Mouse (Mus musculus) limb, embryonic 10.5 days (tissue): ENCODE results near the gene Pgbd5. TPM values are rescaled to one million over a fixed set of nuclear protein-coding genes. Genes with fewer than 3 reads are reported as not detected.

Source experiments
- DNase-seq: peaks from one replicate; pipeline ENCODE4 v3.0.0-alpha.2; 2017; ENCODE audit warnings: low spot score
- H3K27ac ChIP-seq: fragments of 300-500 bp; sonication (generic); 2 replicates; pipeline ENCODE4 v1.5.1; 2016; ENCODE audit warnings: mild to moderate bottlenecking
- H3K27me3 ChIP-seq: fragments of 300-500 bp; sonication (generic); 2 replicates; pipeline ENCODE4 v1.6.1; 2016; ENCODE audit warnings: low read depth, mild to moderate bottlenecking; ENCODE audit not compliant: poor library complexity, severe bottlenecking
- H3K36me3 ChIP-seq: fragments of 300-500 bp; sonication (generic); 2 replicates; pipeline ENCODE4 v1.6.1; 2016; ENCODE audit warnings: mild to moderate bottlenecking, moderate library complexity
- H3K4me1 ChIP-seq: fragments of 300-500 bp; sonication (generic); 2 replicates; pipeline ENCODE4 v1.6.1; 2016
- H3K4me3 ChIP-seq: fragments of 300-500 bp; sonication (generic); 2 replicates; pipeline ENCODE4 v1.5.1; 2016; ENCODE audit warnings: mild to moderate bottlenecking, moderate library complexity
- H3K9me3 ChIP-seq: fragments of 300-500 bp; sonication (generic); replicated peaks from 2 replicates; pipeline ENCODE4 v1.6.1; 2016; ENCODE audit warnings: mild to moderate bottlenecking
- WGBS: fragments of 180-500 bp; shearing (Covaris S2); methylation state at CpG from one replicate; pipeline ENCODE4 v1.1.7; 2016; 5-methylcytosine and 5-hydroxymethylcytosine counted together
- polyA plus RNA-seq: library from polyadenylated mRNA; unstranded; fragments of >200 nt; fragmentation: Nextera tagmentation; extraction: Ambion mirVana; gene quantifications from 2 replicates; pipeline ENCODE4 v1.2.1, GENCODE M21; 2016

Pgbd5 gene
- polyA plus RNA-seq, 1 experiment from 2014 or later: 0.20 TPM

- H3K27me3 ChIP-seq: no peaks in the 10 kb centered on the region
- H3K4me3 ChIP-seq: no peak overlapping the region
- no peaks in the 10 kb centered on the region for H3K9me3 ChIP-seq
- WGBS: 88% methylated on average over 10 of the region's 10 CpGs
- no peak for DNase-seq
- peaks cover 14% of the 10 kb centered on the region for H3K4me1 ChIP-seq
- H3K27ac ChIP-seq: no peak overlapping the region
- H3K36me3 ChIP-seq: peaks cover 50% of the 10 kb centered on the region
These were observed 94.4 kb downstream of the Pgbd5 start for GRCm38 (mm10) chr8:124345098-124345497.

GRCm38 (mm10) chr8:124343991-124344390, 95.5 kb downstream of the Pgbd5 start:
- Histone ChIP-seq H3K27me3 (no peaks in the 10 kb centered on the region), H3K4me1 (peaks cover 17% of the 10 kb centered on the region), H3K27ac (no peak overlapping the region), H3K4me3 (no peak overlapping the region), H3K36me3 (peaks cover 61% of the 10 kb centered on the region), H3K9me3 (no peaks in the 10 kb centered on the region)
- DNase-seq: no peak
- WGBS: 94% methylated on average over 12 of the region's 12 CpGs

GRCm38 (mm10) chr8:124343151-124343550, 96.3 kb downstream of the Pgbd5 start:
- H3K9me3 ChIP-seq: no peaks in the 10 kb centered on the region
- peaks cover 70% of the 10 kb centered on the region for H3K36me3 ChIP-seq
- H3K4me1 ChIP-seq: peaks cover 17% of the 10 kb centered on the region
- no peak overlapping the region for H3K4me3 ChIP-seq
- 95% methylated on average over 15 of the region's 15 CpGs for WGBS
- no peak overlapping the region for H3K27ac ChIP-seq
- no peak for DNase-seq
- no peaks in the 10 kb centered on the region for H3K27me3 ChIP-seq

GRCm38 (mm10) chr8:124340360-124341068, 98.9 kb downstream of the Pgbd5 start:
- Histone ChIP-seq H3K27ac (no peak overlapping the region), H3K36me3 (peaks cover 96% of the 10 kb centered on the region)
- no peak for DNase-seq

GRCm38 (mm10) chr8:124339742-124340141, 99.7 kb downstream of the Pgbd5 start:
- no peak overlapping the region for H3K4me3 ChIP-seq
- no peaks in the 10 kb centered on the region for H3K9me3 ChIP-seq
- peaks cover 99% of the 10 kb centered on the region for H3K36me3 ChIP-seq
- H3K27ac ChIP-seq: no peak overlapping the region
- DNase-seq: no peak
- WGBS: 92% methylated on average over 3 of the region's 3 CpGs
- no peaks in the 10 kb centered on the region for H3K27me3 ChIP-seq
- H3K4me1 ChIP-seq: peaks cover 7% of the 10 kb centered on the region; the same call in 1 of the 2 replicates

More at GRCm38 (mm10) chr8:124340360-124341068, 98.9 kb downstream of the Pgbd5 start:
- no peak overlapping the region for H3K4me3 ChIP-seq
- WGBS: 80% methylated on average over 17 of the region's 17 CpGs
- no peaks in the 10 kb centered on the region for H3K27me3 ChIP-seq
- H3K9me3 ChIP-seq: no peaks in the 10 kb centered on the region
- H3K4me1 ChIP-seq: peaks cover 7% of the 10 kb centered on the region; the same call in 1 of the 2 replicates

GRCm38 (mm10) chr8:124336302-124336701, 103.2 kb downstream of the Pgbd5 start:
- Histone ChIP-seq H3K4me1 (peaks cover 7% of the 10 kb centered on the region; the same call in 1 of the 2 replicates), H3K27me3 (no peaks in the 10 kb centered on the region), H3K36me3 (peaks cover 98% of the 10 kb centered on the region), H3K4me3 (no peak overlapping the region), H3K27ac (no peak overlapping the region), H3K9me3 (no peaks in the 10 kb centered on the region)
- DNase-seq: no peak
- 93% methylated on average over 13 of the region's 13 CpGs for WGBS

GRCm38 (mm10) chr8:124331706-124332105, 107.8 kb downstream of the Pgbd5 start:
- DNase-seq: no peak
- WGBS: 87% methylated on average over 11 of the region's 11 CpGs
- peaks cover 95% of the 10 kb centered on the region for H3K36me3 ChIP-seq

GRCm38 (mm10) chr8:124331094-124331493, 108.4 kb downstream of the Pgbd5 start:
- no peaks in the 10 kb centered on the region for H3K9me3 ChIP-seq
- H3K36me3 ChIP-seq: peaks cover 95% of the 10 kb centered on the region
- H3K4me3 ChIP-seq: no peak overlapping the region
- H3K4me1 ChIP-seq: 0 out of 2 replicates have a peak, but pooled peaks cover 7% of the 10 kb centered on the region
- WGBS: 91% methylated on average over 3 of the region's 3 CpGs
- no peak overlapping the region for H3K27ac ChIP-seq
- no peak for DNase-seq
- no peaks in the 10 kb centered on the region for H3K27me3 ChIP-seq

More at GRCm38 (mm10) chr8:124331706-124332105, 107.8 kb downstream of the Pgbd5 start:
- Histone ChIP-seq H3K9me3 (no peaks in the 10 kb centered on the region), H3K4me1 (0 out of 2 replicates have a peak, but pooled peaks cover 7% of the 10 kb centered on the region), H3K27me3 (no peaks in the 10 kb centered on the region), H3K4me3 (no peak overlapping the region), H3K27ac (no peak overlapping the region)

GRCm38 (mm10) chr8:124330433-124330832, 109.0 kb downstream of the Pgbd5 start:
- Histone ChIP-seq H3K27ac (no peak overlapping the region), H3K4me1 (0 out of 2 replicates have a peak, but pooled peaks cover 7% of the 10 kb centered on the region), H3K27me3 (no peaks in the 10 kb centered on the region), H3K36me3 (peaks cover 95% of the 10 kb centered on the region), H3K4me3 (no peak overlapping the region), H3K9me3 (no peaks in the 10 kb centered on the region)
- 70% methylated on average over 3 of the region's 3 CpGs for WGBS
- no peak for DNase-seq

- 76% methylated on average over 10 of the region's 10 CpGs for WGBS
- no peak overlapping the region for H3K4me3 ChIP-seq
- 0 out of 2 replicates have a peak, but pooled peaks cover 7% of the 10 kb centered on the region for H3K4me1 ChIP-seq
- no peaks in the 10 kb centered on the region for H3K9me3 ChIP-seq
- no peak overlapping the region for H3K27ac ChIP-seq
- H3K36me3 ChIP-seq: peaks cover 95% of the 10 kb centered on the region
- DNase-seq: no peak
- H3K27me3 ChIP-seq: no peaks in the 10 kb centered on the region
These were observed 109.8 kb downstream of the Pgbd5 start for GRCm38 (mm10) chr8:124329690-124330089.

- Histone ChIP-seq H3K27me3 (no peaks in the 10 kb centered on the region), H3K4me3 (no peak overlapping the region), H3K4me1 (0 out of 2 replicates have a peak, but pooled peaks cover 7% of the 10 kb centered on the region), H3K27ac (no peak overlapping the region), H3K36me3 (peaks cover 95% of the 10 kb centered on the region), H3K9me3 (no peaks in the 10 kb centered on the region)
- DNase-seq: no peak
- WGBS: 86% methylated on average over 7 of the region's 7 CpGs
These were observed 111.2 kb downstream of the Pgbd5 start for GRCm38 (mm10) chr8:124328259-124328658.

- H3K4me3 ChIP-seq: no peak overlapping the region
- peaks cover 58% of the 10 kb centered on the region for H3K36me3 ChIP-seq
- H3K27ac ChIP-seq: no peak overlapping the region
- 96% methylated on average over 14 of the region's 14 CpGs for WGBS
- H3K9me3 ChIP-seq: no peaks in the 10 kb centered on the region
- DNase-seq: no peak
- 0 out of 2 replicates have a peak, but pooled peaks cover 2% of the 10 kb centered on the region for H3K4me1 ChIP-seq
- no peaks in the 10 kb centered on the region for H3K27me3 ChIP-seq
These were observed 116.1 kb downstream of the Pgbd5 start for GRCm38 (mm10) chr8:124323356-124323755.

- Histone ChIP-seq H3K4me3 (no peak overlapping the region), H3K4me1 (peaks cover 11% of the 10 kb centered on the region; the same call in 1 of the 2 replicates), H3K27ac (no peak overlapping the region), H3K27me3 (no peaks in the 10 kb centered on the region), H3K9me3 (no peaks in the 10 kb centered on the region), H3K36me3 (peaks cover 39% of the 10 kb centered on the region)
- DNase-seq: no peak
- WGBS: 67% methylated on average over 12 of the region's 12 CpGs
These were observed 118.1 kb downstream of the Pgbd5 start for GRCm38 (mm10) chr8:124321227-124321840.
